Mouse (Mus musculus) ES-E14 (cell line): ENCODE data around the gene Susd3.

ENCODE experiments used
- CHD2 ChIP-seq: IDR thresholded peaks from 2 replicates; pipeline ENCODE4 v1.6.1; 2014; ENCODE audit warnings: mild to moderate bottlenecking, low read depth, low read length, inconsistent platforms
- HCFC1 ChIP-seq: IDR thresholded peaks from 2 replicates; pipeline ENCODE4 v1.6.1; 2012; ENCODE audit warnings: low read length, inconsistent platforms, borderline replicate concordance; ENCODE audit not compliant: insufficient read depth
- MAFK ChIP-seq: IDR thresholded peaks from 2 replicates; pipeline ENCODE4 v1.6.1; 2014; ENCODE audit warnings: mild to moderate bottlenecking, low read depth, low read length, inconsistent platforms; ENCODE audit not compliant: insufficient read depth
- ZC3H11A ChIP-seq: IDR thresholded peaks from 2 replicates; pipeline ENCODE4 v1.6.1; 2012; ENCODE audit warnings: low read depth, mild to moderate bottlenecking, inconsistent platforms, low read length, borderline replicate concordance
- ZNF384 ChIP-seq: IDR thresholded peaks from 2 replicates; pipeline ENCODE4 v1.6.1; 2012; ENCODE audit warnings: low read depth, low read length, inconsistent platforms

GRCm38 (mm10) chr13:49224729-49225128, 23.8 kb downstream of the Susd3 start:
- TF ChIP-seq CHD2 (no peak), ZC3H11A (no peak), HCFC1 (no peak), ZNF384 (no peak), MAFK (no peak)
